Mouse (Mus musculus) adrenal gland, adult 2 months (tissue): ENCODE results near the gene Serpinb8. TPM values are rescaled to one million over a fixed set of nuclear protein-coding genes. Genes with fewer than 3 reads are reported as not detected.

ENCODE experiments used
- DNase-seq: peaks from one replicate; pipeline ENCODE4 v3.0.0; 2021
- polyA plus RNA-seq: library from polyadenylated mRNA; depleted of rRNA; stranded (reverse); fragments of >200 nt; gene quantifications from 2 replicates; pipeline ENCODE4 v1.2.3, GENCODE M21; 2012; rRNA removed
- total RNA-seq, 2 experiments: library from RNA; stranded (reverse); gene quantifications; 2 replicates each; pipeline ENCODE4 v1.2.3; 2021

The Serpinb8 gene
- total and polyA plus RNA-seq, 3 experiments, result 0.48 to 5.3 (median 2.9) TPM

- no peak for DNase-seq
Measured at GRCm38 (mm10) chr1:107642457-107643118, 52.8 kb downstream of the Serpinb8 start.

- DNase-seq, result no peak
Measured at GRCm38 (mm10) chr1:107645086-107645485, 55.3 kb downstream of the Serpinb8 start.

- no peak for DNase-seq
Measured at GRCm38 (mm10) chr1:107657689-107658088, 67.9 kb downstream of the Serpinb8 start.

Other genes starting within 250 kb of the Serpinb8 start
- gene Serpinb11, start 228.8 kb upstream of the Serpinb8 start, total RNA-seq, result not detected
- gene Serpinb11, start 228.8 kb upstream of the Serpinb8 start, polyA plus RNA-seq, result not detected in 2 replicates
- gene Serpinb7, start 190.4 kb upstream of the Serpinb8 start, total RNA-seq, result not detected
- gene Serpinb7, start 190.4 kb upstream of the Serpinb8 start, polyA plus RNA-seq, result not detected in 2 replicates
- gene Serpinb2, start 78.6 kb upstream of the Serpinb8 start, total RNA-seq, result under 1 TPM; 0.41 to 0.72 TPM
- gene Serpinb2, start 78.6 kb upstream of the Serpinb8 start, polyA plus RNA-seq, result not detected in 2 replicates